Mouse (Mus musculus) frontal cortex, adult (tissue): ENCODE measurements around the gene Bcdin3d.

ENCODE experiments used
- ATAC-seq: cut with Nextera tagmentation; 2 replicates; pipeline ENCODE4 v1.9.2; 2017; ENCODE audit warnings: mild to moderate bottlenecking, moderate library complexity, mixed read lengths; ENCODE audit not compliant: low TSS enrichment

The Bcdin3d gene

DNA sequence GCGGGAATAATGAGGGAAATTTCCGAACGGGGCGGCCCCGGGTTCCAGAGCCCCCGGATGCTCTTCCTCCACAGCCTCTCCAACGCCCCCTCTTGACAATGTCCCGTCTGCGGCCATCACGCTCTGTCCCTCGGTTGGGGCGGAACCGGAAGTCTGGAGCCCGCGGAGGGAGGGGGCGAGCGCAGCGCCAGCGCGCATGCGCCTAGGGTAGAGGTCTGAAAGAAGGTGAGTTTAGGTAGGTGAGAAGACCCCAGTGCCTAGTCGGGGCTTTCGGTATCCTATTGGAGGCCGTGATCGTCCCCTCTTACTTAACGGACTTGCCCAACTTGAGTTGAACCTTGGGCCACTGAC lies at the start of gene Bcdin3d:
Gene Bcdin3d, minus strand, starts transcription at position 155 of the 351 bp plus-strand sequence.
- peak; percentile 86 for ATAC-seq

DNA sequence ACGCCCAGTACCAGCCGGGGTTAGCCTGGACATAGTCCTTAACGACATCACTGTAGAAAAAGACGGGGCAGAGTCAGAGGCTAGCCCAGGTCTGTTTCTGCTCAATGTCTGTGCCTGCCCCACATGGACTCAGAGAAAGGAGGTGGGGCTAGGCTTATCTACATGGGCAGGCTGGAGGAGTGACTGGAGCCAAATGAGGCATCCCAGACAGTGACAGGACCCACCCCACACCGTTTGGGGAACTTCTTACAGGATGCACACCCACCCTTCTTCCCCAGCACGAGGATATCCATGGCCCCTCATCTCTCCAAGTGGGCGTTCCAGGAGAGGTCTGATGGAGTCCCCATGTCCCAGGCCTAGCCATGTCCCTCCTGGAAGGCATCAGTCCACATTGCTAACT lies 45.8 kb upstream of the Bcdin3d start:
- no peak for ATAC-seq

DNA sequence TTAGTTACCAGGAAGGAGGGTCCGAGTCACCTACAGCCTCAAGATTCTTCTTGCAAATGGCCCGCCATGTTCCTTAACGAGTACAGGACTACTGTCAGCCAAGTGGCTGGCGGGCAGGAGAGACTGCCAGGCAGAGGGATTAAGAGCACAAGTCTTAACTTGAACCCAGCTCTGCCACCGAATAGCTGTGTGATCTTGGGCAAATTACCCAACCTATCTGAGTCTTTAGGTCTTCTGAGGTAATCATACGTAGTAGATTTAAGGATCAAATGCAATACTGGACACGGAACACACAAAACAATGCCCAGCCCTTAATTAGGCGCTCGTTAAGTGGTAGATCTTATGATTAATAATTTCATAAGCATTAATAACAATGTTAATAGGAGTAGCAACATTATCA lies 45.1 kb upstream of the Bcdin3d start:
- ATAC-seq, result no peak

DNA sequence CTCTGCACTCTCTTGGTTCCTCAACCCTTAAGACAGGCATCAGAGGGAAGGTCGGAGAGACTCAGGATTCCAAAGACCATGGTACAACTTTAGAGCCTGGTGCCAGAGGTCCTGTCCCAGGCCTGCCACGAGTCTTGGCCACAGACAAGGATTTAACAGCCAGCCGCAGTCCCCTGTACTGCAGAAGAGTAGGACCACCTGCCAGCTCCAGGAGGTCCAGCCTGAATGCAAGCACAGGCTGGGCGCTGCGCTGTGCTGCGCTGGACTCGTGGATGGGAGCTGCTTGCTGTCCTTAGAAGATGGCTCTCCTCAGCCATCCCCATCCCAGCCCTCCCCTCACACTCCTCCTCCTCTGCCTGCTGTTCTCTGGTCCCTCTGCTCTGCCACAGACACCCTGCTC lies 43.2 kb upstream of the Bcdin3d start:
- ATAC-seq, result no peak

DNA sequence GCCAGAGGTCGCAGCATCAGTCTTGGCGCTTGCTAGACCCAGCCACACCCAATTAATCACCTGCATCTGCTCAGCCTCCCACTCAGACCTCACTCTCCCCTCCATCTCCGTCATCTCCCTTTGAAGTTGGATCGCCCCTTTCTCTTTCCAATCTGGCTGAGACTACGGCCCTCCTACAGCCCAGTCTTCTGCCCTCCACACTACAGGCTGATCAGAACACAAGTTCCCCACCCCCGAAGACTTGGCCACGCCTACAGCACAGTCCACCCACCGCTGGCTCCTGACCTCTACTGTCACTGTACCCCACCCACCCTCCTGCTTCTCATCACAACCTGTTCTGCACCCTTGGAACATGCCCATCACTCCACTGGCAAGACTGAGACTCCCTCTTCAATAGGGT lies 42.2 kb upstream of the Bcdin3d start:
- ATAC-seq, result no peak

DNA sequence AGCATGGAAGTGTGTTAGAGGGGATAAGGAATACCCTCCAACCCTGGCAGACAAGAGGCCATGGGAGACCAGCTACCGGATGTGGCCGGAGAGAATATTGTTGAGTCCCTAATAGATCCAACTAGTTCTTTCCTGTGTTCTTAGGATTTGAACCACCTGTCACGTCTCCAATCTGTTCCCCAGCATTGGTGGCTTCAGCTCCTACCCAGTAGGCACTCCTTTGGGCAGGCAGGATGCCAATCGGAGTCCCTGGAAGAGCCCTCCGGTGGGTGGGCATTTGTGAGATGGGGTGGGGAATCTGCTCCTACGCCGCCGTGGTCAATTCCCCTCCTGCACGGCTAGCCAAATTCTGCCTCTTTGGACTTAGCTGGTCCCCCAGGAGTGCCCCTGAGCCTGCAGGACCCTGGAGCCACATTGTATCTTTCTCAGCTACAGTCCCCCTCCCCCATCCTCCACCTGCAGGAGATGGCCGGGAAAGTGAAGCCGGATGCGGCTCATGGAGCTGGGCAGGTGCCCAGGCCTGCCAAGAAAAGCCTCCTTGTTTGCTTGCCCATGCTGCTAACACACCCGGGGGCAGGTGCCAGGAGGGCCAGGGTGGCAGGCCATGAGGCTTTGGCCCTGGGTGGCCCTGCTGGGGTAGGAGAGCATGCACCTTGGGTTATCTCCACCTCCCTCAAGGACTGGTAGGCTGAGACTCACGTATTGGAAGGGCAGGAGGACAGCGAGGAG lies 37.4 kb upstream of the Bcdin3d start:
- no peak for ATAC-seq

DNA sequence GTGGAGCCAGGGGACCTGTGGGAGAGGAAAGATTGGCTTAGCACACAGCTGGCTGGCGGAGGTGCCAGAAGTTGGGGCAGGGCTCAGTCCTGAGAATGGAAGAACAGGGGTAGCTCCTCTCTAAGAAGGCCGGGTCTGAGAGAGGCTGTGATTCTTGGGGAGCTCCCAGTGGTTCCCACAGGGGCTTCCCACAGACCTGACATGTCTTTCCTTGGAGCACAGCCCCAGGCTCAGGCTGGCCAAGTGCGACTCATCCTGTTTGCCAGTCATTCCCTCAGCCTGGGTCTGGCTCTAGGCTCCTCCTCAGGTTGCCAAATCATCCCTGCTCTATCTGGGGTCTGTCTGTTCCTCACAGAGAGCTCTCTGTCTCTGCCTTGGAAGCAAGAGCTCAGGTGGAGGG lies 36.1 kb upstream of the Bcdin3d start:
- no peak for ATAC-seq

DNA sequence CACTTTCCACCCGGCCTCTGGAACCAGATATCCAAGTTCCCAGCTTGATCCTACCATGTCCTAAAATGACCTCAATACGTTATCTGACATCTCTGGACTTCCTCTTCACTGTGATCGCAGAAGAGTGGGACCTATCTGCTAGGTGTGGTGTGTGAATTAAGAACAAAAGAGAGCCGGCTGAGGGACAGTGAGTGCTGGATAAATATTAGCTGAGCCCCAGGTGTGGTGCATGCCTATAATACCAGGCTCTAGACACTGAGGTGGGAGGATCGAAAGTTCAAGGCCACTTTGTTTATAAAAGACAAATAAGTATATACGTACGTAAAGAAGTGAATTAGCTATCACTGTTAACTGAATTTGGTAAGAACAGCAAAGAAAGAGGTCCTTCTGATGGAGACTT lies 35.3 kb upstream of the Bcdin3d start:
- no peak for ATAC-seq

DNA sequence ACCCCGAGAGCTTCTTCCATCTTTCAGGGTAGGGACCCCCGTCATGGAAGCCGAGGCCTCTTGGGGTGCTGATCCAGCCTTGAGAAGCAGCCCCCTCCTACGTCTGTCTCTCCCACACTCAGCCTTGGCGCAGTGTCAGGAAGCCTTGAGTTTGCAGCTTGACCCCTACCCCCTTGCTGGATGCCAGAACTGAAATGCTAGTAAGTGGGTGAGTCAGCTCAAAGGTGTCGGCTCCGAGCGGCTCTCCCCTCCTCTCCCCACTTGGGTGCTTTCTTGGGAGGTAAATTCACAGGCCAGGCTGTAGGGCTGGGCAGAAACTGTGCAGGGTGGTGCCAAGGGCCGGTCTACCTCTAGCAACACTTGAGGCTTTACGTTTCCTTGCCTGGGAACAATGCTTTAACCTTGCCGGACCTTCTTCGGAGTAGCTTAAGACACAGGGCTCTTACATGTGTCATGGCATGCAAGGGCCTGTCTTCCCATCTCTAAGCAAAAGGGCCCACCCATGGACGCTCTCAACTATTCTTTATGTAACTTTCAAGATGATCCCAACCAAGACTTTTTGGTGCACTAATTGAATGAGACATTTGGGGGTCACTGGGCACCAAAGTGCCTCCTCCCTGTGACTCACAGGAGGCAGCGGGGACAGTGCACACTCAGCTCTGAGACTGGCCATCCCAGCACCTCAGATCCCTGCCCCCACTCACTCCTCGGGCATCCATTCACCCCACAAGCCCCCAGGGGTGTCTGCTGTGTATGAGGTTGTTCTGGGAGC lies 31.0 kb upstream of the Bcdin3d start:
- ATAC-seq, result no peak

DNA sequence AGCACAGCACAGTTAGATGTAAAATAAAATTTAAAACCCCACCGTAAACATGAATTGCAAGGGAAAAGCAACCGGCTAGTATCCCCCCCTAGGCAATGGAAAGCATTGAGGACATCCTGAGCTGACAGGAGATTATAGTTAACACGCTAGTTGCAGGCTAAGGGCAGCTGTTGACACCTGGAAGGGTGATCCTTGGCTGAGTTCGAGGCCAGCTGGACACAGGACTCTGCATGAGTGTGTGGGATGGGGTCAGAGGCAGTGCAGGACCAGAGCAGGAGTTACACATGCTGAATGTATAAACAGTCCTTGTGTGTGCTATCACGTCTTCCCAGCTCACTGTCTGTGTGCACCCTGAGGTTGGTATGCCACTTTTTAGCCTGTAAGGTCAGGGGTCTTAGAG lies 28.7 kb upstream of the Bcdin3d start:
- ATAC-seq, result no peak

DNA sequence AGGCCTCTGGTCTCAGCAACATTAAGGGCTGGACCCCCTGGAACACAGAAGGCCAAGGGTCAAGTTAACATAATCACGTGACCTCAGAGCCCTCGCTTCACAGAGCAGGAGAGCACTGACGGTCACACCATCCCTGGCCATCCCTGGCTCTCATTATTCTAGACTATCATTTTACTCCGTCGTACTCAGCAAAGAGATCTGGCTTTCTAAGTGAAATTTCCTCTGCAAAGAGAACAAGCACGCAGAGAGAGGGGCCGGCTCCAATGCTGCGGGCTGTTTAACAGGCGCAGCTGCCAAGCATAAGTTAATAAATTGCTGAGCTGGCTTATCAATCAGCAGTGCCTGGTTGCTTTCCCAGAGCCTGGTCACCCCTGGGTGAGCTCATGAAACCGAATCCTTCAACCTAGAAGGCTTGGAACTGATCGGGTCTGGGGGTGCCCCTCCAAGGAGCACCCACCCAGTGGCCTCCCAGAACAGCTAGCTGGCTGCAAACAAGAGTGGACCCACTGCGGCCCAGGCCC lies 27.8 kb upstream of the Bcdin3d start:
- ATAC-seq, result no peak

DNA sequence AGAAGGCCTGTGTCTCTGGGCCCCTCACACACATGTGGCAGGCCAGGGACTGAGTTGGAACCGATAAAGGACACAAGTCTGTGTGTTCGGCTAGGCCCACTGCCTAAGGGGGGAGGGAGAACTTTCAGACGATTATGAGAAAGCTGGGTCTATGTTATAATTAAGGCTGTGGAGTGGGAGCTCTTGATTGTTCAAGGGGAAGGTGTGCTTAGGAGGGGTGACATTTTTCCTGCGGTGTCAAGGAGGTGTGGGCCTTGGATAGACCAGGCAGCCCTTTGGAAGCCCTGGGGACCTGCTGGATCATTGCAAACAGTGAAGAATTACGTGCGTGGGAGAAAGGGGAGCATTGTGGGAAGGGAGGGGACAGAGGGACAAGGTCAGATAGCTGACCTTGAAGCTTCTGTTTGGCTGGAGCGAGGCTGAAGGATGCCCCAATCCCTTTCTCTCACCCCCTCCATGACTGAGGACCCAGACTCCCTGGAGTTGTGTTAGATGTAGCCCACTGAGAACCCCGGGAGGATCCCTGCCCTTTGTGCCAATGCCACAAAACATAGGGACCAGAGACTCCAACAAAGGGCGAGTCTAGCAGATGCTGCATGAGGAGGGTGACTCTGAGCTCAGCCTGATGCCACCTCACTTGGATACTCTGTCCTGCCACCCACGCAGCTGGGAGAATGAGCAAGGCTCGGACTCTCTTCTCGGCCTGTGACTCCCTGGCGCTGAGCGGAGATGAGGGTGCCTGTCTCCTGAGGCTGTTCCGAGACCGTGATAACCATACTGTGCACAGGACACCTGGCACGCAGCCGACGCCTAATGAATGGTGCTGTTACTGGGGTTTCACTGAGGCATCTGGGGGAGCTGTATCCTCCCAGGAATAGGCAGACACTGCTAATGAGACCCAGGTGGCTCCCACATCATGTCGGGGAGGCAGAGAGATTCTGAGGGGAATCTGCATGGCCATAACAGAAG lies 27.0 kb upstream of the Bcdin3d start:
- ATAC-seq, result peak; percentile 22

DNA sequence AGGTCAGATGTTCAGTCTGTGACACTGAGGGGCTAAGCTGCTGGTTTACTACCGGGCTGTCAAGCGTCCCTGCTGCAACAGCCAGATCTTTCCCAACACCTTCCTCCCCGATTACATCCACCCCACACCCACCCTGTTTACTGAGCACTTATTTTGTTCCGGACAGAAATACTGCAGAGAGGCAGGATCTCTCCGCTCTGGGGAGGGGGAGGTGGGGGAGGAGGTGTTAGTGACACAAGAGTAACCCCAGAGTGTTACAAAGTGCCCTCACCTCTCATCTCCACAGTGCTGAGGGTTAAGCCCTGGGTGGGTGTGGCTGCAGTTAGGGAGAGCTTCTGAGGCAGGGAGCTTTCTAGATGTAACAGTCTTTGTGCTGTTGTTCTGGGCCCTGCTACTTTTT lies 25.8 kb upstream of the Bcdin3d start:
- ATAC-seq, result no peak

DNA sequence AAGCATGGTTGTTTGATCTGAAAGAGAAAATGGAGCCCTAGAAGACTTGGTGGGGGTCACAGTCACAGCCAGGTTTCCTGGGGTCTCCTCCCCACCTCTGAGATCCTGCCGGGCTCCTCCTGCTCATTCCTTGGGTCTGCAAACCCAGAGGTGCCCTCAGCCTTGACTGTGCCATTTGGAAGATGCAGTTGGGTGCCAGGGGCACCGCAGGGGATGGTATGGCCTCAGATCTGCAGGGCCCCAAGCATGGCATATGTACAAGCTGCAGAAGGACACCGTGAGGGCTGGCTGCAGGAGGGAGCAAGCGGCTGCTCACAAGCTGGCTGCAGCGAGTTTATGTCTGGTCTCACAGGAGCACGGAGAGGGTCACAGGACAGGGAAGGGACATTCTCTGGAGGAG lies 25.2 kb upstream of the Bcdin3d start:
- no peak for ATAC-seq

DNA sequence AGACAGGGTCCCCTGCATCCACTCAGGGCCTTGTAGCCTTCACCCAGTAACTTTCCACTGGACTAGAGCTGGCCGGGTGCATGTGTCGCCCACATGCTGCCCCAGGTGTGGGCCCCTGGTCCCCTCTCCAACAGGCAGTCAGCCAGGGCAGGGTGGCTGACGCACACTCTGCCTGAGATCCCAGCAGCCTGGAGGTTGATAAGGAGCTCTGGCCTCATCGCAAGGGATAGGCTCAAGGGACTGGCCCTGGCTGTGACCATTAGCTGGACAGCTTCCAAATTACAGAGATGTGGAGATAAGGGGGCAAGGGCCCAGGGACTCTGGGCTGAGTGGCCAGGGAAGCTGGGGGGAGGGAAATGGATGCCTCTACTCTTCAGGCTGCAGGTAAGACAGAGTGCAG lies 24.3 kb upstream of the Bcdin3d start:
- no peak for ATAC-seq

DNA sequence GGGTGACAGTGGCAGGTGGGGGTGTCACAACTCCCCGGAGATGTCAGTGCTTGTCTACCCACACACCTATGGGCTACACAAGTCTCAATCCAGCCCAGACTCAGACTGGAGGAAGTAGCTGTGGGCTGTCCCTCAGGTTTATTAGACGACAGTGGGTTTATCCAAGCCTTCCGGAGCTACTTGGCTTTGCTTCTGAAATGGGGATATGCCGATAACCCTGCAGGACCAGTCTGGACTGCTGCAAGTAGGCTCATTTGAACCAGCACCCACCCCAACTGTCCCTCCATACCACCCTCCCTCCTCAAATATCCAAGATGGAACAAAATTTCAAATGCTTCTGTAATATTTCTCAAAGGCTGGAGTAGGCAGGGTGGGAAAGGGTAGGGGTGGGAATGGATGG lies 23.8 kb upstream of the Bcdin3d start:
- ATAC-seq, result peak; percentile 11; the same call in 1 of the 2 replicates

DNA sequence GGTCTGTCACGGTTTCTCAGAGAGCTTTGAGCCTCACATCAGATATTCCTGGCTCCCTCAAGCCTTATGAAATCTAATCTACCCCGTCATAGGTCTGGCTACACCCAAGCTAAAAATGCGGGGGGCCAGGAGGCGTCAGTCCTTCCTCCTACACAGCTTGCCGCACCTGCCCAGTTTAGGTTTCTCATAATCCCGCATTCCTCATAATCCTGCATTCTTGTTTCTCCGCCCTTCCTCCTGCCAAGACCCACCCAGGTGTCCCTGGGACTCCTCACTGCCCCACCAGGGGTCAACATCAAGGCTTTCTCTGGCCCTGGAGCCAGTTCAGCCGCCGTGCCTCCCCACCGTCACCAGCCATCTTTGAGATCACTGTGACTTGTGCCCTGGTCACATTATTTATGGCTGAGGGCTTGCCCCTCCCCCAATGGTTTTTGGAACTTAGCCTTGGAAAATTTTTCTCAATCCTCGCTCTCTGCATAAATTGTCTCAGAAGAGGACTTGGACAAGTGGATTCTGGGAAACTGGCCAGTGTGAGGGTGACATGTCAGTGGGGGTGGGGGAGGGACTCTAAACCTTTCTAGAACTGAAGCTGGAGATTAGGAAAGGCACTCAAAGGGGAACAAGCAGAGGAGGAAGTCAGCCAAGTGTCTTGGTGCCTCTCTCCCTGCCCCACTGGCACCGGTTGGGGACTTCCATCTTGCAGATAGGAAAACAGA lies 23.2 kb upstream of the Bcdin3d start:
- ATAC-seq, result peak; percentile 39

DNA sequence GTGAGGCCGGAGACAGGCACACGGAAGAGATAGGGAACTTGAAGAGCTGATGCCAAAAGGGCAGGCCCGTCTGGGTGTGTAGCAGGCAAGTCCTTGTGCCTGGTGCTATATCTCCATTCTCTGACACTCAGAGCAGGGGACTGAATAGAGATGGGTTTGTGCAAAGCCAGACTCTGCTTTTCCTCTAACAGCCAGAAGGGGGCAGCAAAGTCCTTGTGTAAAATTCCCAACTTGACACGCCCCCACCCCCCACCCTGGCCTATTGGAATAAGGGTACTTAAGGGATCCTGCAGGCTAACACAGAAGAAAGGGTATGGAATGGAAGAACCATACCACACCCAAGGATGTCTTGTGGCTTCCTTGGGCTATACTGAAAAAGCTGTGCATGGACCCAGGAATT lies 22.5 kb upstream of the Bcdin3d start:
- ATAC-seq, result peak; percentile 31

DNA sequence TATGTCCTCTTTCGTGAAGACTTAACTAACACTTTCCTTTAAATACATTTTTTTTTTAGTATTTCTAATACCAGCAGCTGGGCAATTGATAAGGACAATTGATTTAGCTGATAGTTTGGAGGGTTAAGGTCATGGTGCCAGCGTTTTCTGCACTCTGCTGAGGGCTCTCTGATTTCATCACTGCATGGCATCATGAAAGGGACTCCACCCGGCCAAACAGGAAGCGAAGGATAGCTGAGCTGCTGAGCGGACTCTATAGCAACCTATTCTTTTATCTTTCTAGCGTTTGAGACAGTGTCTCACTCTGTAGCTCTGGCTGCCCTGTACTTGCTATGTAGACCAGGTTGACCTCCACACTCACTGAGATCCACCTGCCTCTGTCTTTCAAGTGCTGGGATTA lies 10.2 kb upstream of the Bcdin3d start:
- no peak for ATAC-seq

DNA sequence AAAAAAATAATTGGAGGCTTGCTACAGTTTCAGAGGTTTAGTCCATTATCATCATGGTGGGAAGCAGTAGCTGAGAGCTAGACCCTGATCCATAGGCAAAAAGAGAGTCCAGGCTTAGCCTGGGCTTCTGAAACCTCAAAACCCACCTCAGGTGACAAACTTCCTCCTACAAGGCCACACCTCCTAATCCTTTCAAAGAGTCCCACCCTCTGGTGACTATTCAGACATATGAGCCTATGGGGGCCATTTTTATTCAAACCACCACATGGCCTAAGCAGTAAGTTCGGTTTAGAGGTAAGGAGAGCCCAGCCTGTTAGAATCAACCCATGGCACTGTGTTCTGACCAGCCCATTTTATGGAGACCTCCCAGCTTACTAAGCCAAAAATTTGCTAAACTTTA lies 1.3 kb upstream of the Bcdin3d start:
- no peak for ATAC-seq

DNA sequence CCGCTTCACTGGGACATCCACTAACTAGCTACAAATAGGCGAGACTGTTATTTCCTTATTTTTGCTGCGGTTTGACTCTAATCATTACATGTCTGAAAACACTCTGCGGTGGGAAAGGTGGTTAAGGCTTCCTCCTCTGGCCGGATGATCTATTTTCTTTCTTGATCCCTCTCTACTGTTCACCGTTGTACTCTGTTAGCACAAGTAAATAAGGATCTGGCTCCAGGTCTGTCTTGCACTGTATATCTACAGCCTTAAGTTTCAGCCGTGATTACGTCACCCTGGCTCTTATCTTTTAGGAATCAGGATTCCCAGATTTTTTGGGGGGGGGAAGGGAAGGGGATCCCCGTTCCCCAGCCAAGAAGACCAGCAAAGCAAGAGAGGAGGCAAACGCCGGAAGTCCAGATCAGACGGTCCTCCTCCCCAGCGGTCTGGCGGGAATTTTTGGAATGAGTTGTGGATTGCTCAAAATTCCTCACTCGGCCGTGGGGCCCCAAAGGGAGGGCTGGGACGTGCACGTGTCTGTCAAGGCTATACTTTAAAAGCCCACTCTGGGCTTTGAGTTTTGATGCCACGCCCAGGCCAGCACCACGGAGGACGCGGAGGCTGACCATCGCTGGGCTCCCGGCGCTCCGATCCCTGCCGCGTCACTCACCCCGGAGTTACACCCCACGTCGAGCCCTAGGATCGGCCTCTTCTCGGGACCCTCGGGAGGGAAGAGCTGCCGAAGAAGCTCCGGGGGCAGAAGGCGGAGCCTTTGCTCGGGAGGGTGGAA lies 542 bp downstream of the Bcdin3d start:
- peak; percentile 56 for ATAC-seq
